Mouse (Mus musculus) forebrain, embryonic 15.5 days (tissue): Measurements from ENCODE around the gene Prkra. TPM values are rescaled to one million over a fixed set of nuclear protein-coding genes. Genes with fewer than 3 reads are reported as not detected.

Experiments used
- ATAC-seq: fragments of 200-750 bp; cut with Nextera tagmentation; replicated peaks from 2 replicates; pipeline ENCODE4 v1.8.0; 2017; ENCODE audit warnings: mild to moderate bottlenecking, moderate TSS enrichment, moderate library complexity
- H3K27ac ChIP-seq: fragments of 300-500 bp; sonication (generic); replicated peaks from 2 replicates; pipeline ENCODE4 v1.5.1; 2015; ENCODE audit warnings: mild to moderate bottlenecking, inconsistent platforms
- H3K27me3 ChIP-seq: fragments of 300-500 bp; sonication (generic); 2 replicates; pipeline ENCODE4 v1.6.1; 2015; ENCODE audit warnings: inconsistent platforms
- H3K36me3 ChIP-seq: fragments of 300-500 bp; sonication (generic); 2 replicates; pipeline ENCODE4 v1.6.1; 2015; ENCODE audit warnings: mild to moderate bottlenecking, inconsistent platforms
- H3K4me1 ChIP-seq: fragments of 300-500 bp; sonication (generic); 2 replicates; pipeline ENCODE4 v1.6.1; 2015; ENCODE audit warnings: inconsistent platforms
- H3K4me2 ChIP-seq: fragments of 300-500 bp; sonication (generic); replicated peaks from 2 replicates; pipeline ENCODE4 v1.6.1; 2015; ENCODE audit warnings: mild to moderate bottlenecking, inconsistent platforms
- H3K4me3 ChIP-seq: fragments of 300-500 bp; sonication (generic); 2 replicates; pipeline ENCODE4 v1.5.1; 2015; ENCODE audit warnings: mild to moderate bottlenecking, inconsistent platforms
- H3K9ac ChIP-seq: fragments of 300-500 bp; sonication (generic); replicated peaks from 2 replicates; pipeline ENCODE4 v1.6.1; 2015; ENCODE audit warnings: mild to moderate bottlenecking, inconsistent platforms
- H3K9me3 ChIP-seq: fragments of 300-500 bp; sonication (generic); 2 replicates; pipeline ENCODE4 v1.6.1; 2016; ENCODE audit warnings: inconsistent platforms
- WGBS: fragments of 180-500 bp; shearing (Covaris S2); methylation state at CpG from one replicate; pipeline ENCODE4 v1.1.7; 2015; ENCODE audit warnings: mixed read lengths; 5-methylcytosine and 5-hydroxymethylcytosine counted together
- polyA plus RNA-seq: library from polyadenylated mRNA; unstranded; fragments of >200 nt; fragmentation: Nextera tagmentation; extraction: Ambion mirVana; gene quantifications from 2 replicates; pipeline ENCODE4 v1.2.1, GENCODE M21; 2015

Prkra gene
- 86.9 and 90.8 TPM in 2 replicates for polyA plus RNA-seq

GRCm38 (mm10) chr2:76647883-76648570, at the start of gene Prkra, which contains the start of gene Pjvk:
Gene Prkra, minus strand, starts transcription at chr2:76648015.
Gene Pjvk, plus strand, starts transcription at chr2:76648476.
- Histone ChIP-seq H3K27me3 (no peaks in the 10 kb centered on the region), H3K4me1 (peaks cover 17% of the 10 kb centered on the region), H3K36me3 (no peaks in the 10 kb centered on the region), H3K27ac (peak within 1 kb of the TSS; percentile 92), H3K9me3 (no peaks in the 10 kb centered on the region), H3K4me3 (peak within 1 kb of the TSS; percentile 86), H3K4me2 (peak within 1 kb of the TSS; percentile 67), H3K9ac (peak within 1 kb of the TSS; percentile 82)
- under 1% methylated on average over 41 of the region's 42 CpGs for WGBS
- ATAC-seq = peak; percentile 99

- no peak for ATAC-seq
Measured at GRCm38 (mm10) chr2:76695290-76695689, 47.5 kb upstream of the Prkra start.

GRCm38 (mm10) chr2:76693765-76694164, 46.0 kb upstream of the Prkra start:
- 86% methylated on average over 5 of the region's 5 CpGs for WGBS
- Histone ChIP-seq H3K9me3 (no peaks in the 10 kb centered on the region), H3K9ac (no peak overlapping the region), H3K4me3 (no peak overlapping the region), H3K4me1 (no peaks in the 10 kb centered on the region), H3K36me3 (peaks cover 76% of the 10 kb centered on the region), H3K27ac (no peak overlapping the region), H3K4me2 (no peak overlapping the region), H3K27me3 (no peaks in the 10 kb centered on the region)
- ATAC-seq = no peak

More at GRCm38 (mm10) chr2:76695290-76695689, 47.5 kb upstream of the Prkra start:
- Histone ChIP-seq H3K9ac (no peak overlapping the region), H3K4me1 (no peaks in the 10 kb centered on the region), H3K4me2 (no peak overlapping the region), H3K36me3 (peaks cover 74% of the 10 kb centered on the region), H3K27me3 (no peaks in the 10 kb centered on the region), H3K4me3 (no peak overlapping the region), H3K9me3 (no peaks in the 10 kb centered on the region), H3K27ac (no peak overlapping the region)
- WGBS = 88% methylated on average over 6 of the region's 6 CpGs

GRCm38 (mm10) chr2:76690436-76691204, 42.8 kb upstream of the Prkra start:
- peaks cover 80% of the 10 kb centered on the region for H3K36me3 ChIP-seq
- H3K27ac ChIP-seq = no peak overlapping the region
- H3K4me1 ChIP-seq = no peaks in the 10 kb centered on the region
- H3K9me3 ChIP-seq = no peaks in the 10 kb centered on the region
- no peak overlapping the region for H3K4me3 ChIP-seq
- no peaks in the 10 kb centered on the region for H3K27me3 ChIP-seq
- no peak for ATAC-seq
- no peak overlapping the region for H3K4me2 ChIP-seq
- H3K9ac ChIP-seq = no peak overlapping the region
- WGBS = 91% methylated on average over 12 of the region's 12 CpGs

GRCm38 (mm10) chr2:76688162-76688561, 40.3 kb upstream of the Prkra start:
- no peaks in the 10 kb centered on the region for H3K4me1 ChIP-seq
- no peak overlapping the region for H3K4me3 ChIP-seq
- peaks cover 78% of the 10 kb centered on the region for H3K36me3 ChIP-seq
- no peaks in the 10 kb centered on the region for H3K27me3 ChIP-seq
- H3K27ac ChIP-seq = no peak overlapping the region
- 79% methylated on average over 7 of the region's 7 CpGs for WGBS
- H3K9ac ChIP-seq = no peak overlapping the region
- no peak for ATAC-seq
- no peak overlapping the region for H3K4me2 ChIP-seq
- H3K9me3 ChIP-seq = no peaks in the 10 kb centered on the region

- H3K27me3 ChIP-seq = no peaks in the 10 kb centered on the region
- no peak overlapping the region for H3K4me2 ChIP-seq
- H3K9ac ChIP-seq = no peak overlapping the region
- no peak overlapping the region for H3K4me3 ChIP-seq
- H3K9me3 ChIP-seq = no peaks in the 10 kb centered on the region
- no peak overlapping the region for H3K27ac ChIP-seq
- WGBS = 86% methylated on average over 3 of the region's 3 CpGs
- ATAC-seq = no peak
- H3K4me1 ChIP-seq = no peaks in the 10 kb centered on the region
- H3K36me3 ChIP-seq = peaks cover 79% of the 10 kb centered on the region
Measured at GRCm38 (mm10) chr2:76687608-76688007, 39.8 kb upstream of the Prkra start.

GRCm38 (mm10) chr2:76686986-76687385, 39.2 kb upstream of the Prkra start:
- H3K27me3 ChIP-seq = no peaks in the 10 kb centered on the region
- H3K4me1 ChIP-seq = no peaks in the 10 kb centered on the region
- H3K9me3 ChIP-seq = no peaks in the 10 kb centered on the region
- no peak for ATAC-seq
- no peak overlapping the region for H3K27ac ChIP-seq
- H3K4me3 ChIP-seq = no peak overlapping the region
- 96% methylated on average over 3 of the region's 3 CpGs for WGBS
- no peak overlapping the region for H3K9ac ChIP-seq
- H3K36me3 ChIP-seq = peaks cover 78% of the 10 kb centered on the region
- no peak overlapping the region for H3K4me2 ChIP-seq

GRCm38 (mm10) chr2:76682301-76682700, 34.5 kb upstream of the Prkra start:
- Histone ChIP-seq H3K27ac (no peak overlapping the region), H3K4me3 (no peak overlapping the region), H3K4me2 (no peak overlapping the region), H3K9ac (no peak overlapping the region), H3K27me3 (no peaks in the 10 kb centered on the region), H3K36me3 (peaks cover 54% of the 10 kb centered on the region), H3K4me1 (peaks cover 5% of the 10 kb centered on the region; the same call in 1 of the 2 replicates), H3K9me3 (no peaks in the 10 kb centered on the region)
- WGBS = 94% methylated on average over 8 of the region's 8 CpGs
- no peak for ATAC-seq

GRCm38 (mm10) chr2:76676401-76677226, 28.8 kb upstream of the Prkra start:
- Histone ChIP-seq H3K36me3 (peaks cover 3% of the 10 kb centered on the region; the same call in 1 of the 2 replicates), H3K27me3 (no peaks in the 10 kb centered on the region), H3K9me3 (no peaks in the 10 kb centered on the region), H3K4me2 (peak overlapping the region; percentile 70), H3K4me3 (peak overlapping the region; percentile 80), H3K9ac (peak overlapping the region; percentile 73; the same call in 1 of the 2 replicates), H3K4me1 (peaks cover 38% of the 10 kb centered on the region), H3K27ac (no peak overlapping the region)
- ATAC-seq = no peak
- WGBS = 55% methylated on average over 13 of the region's 13 CpGs

GRCm38 (mm10) chr2:76675949-76676348, 28.1 kb upstream of the Prkra start:
- H3K4me3 ChIP-seq = peak overlapping the region; percentile 80
- H3K27ac ChIP-seq = no peak overlapping the region
- H3K4me1 ChIP-seq = peaks cover 40% of the 10 kb centered on the region
- no peaks in the 10 kb centered on the region for H3K27me3 ChIP-seq
- H3K4me2 ChIP-seq = peak overlapping the region; percentile 70
- no peak for ATAC-seq
- no peaks in the 10 kb centered on the region for H3K9me3 ChIP-seq
- H3K36me3 ChIP-seq = no peaks in the 10 kb centered on the region
- H3K9ac ChIP-seq = peak overlapping the region; percentile 73
- WGBS = 4% methylated on average over 4 of the region's 4 CpGs

GRCm38 (mm10) chr2:76675451-76675850, 27.6 kb upstream of the Prkra start:
- Histone ChIP-seq H3K9me3 (no peaks in the 10 kb centered on the region), H3K9ac (peak overlapping the region; percentile 73), H3K36me3 (no peaks in the 10 kb centered on the region), H3K27ac (peak overlapping the region; percentile 86), H3K4me1 (peaks cover 41% of the 10 kb centered on the region), H3K4me3 (peak overlapping the region; percentile 80), H3K27me3 (no peaks in the 10 kb centered on the region), H3K4me2 (peak overlapping the region; percentile 70)
- WGBS = 1% methylated on average over 37 of the region's 44 CpGs
- ATAC-seq = peak; percentile 49
